Mouse (Mus musculus): ENCODE data around the gene Gm28778. TPM values are rescaled to one million over a fixed set of nuclear protein-coding genes. Genes with fewer than 3 reads are reported as not detected.

The Gm28778 gene
- total RNA-seq, 2 experiments from 2014 or later: 0.66 TPM; not detected in 1

Other genes starting within 250 kb of the Gm28778 start
- gene Mstn, start 235.5 kb upstream of the Gm28778 start, total RNA-seq (2021): under 1 TPM; 0.67 to 0.74 TPM
- gene 1700019A02Rik, start 109.5 kb upstream of the Gm28778 start, total RNA-seq (2021): under 1 TPM in 1 of 2 experiments, not detected in 1; 0.62 TPM
- gene Pms1, start 93 bp upstream of the Gm28778 start, total RNA-seq (2021): 10 to 100 TPM; 31.3 to 37.6 TPM
- gene Ormdl1, start within 50 bp of the Gm28778 start, total RNA-seq (2021): 10 to 100 TPM; 10.0 to 11.2 TPM
- gene Osgepl1, start 16.5 kb downstream of the Gm28778 start, total RNA-seq (2021): 10 to 100 TPM; 16.2 to 19.0 TPM
- gene Asdurf, start 55.5 kb downstream of the Gm28778 start, total RNA-seq (2021): not detected
- gene Gm28551, start 55.6 kb downstream of the Gm28778 start, total RNA-seq (2021): under 1 TPM; 0.20 to 0.59 TPM
- gene Asnsd1, start 55.6 kb downstream of the Gm28778 start, total RNA-seq (2021): 10 to 100 TPM; 23.8 to 24.9 TPM

All from layer of hippocampus, adult 18-20 months (tissue).